Mouse (Mus musculus): ENCODE measurements around the gene Prelp.

Gene Prelp

GRCm38 (mm10) chr1:133900825-133901224 is 20.4 kb downstream of the Prelp start:
- DNase-seq (ENCODE audit: low read depth in 1 of 2, low spot score in 2 of 2) = no peak

- DNase-seq (ENCODE audit: low read depth in 1 of 2, low spot score in 2 of 2) = no peak
These were observed 22.1 kb downstream of the Prelp start for GRCm38 (mm10) chr1:133899043-133899542.

GRCm38 (mm10) chr1:133897293-133897692 is 23.9 kb downstream of the Prelp start:
- no peak for DNase-seq (ENCODE audit: low read depth in 1 of 2, low spot score in 2 of 2)

- DNase-seq (ENCODE audit: low read depth in 1 of 2, low spot score in 2 of 2) = no peak
These were observed 29.7 kb downstream of the Prelp start for GRCm38 (mm10) chr1:133891489-133891888.

- no peak for DNase-seq (ENCODE audit: low read depth in 1 of 2, low spot score in 2 of 2)
These were observed 31.1 kb downstream of the Prelp start for GRCm38 (mm10) chr1:133889949-133890598.

- no peak for DNase-seq (ENCODE audit: low read depth in 1 of 2, low spot score in 2 of 2)
These were observed 33.5 kb downstream of the Prelp start for GRCm38 (mm10) chr1:133887538-133888250.

- peak in 1 of 2 experiments; percentile 8 for DNase-seq (ENCODE audit: low read depth in 1 of 2, low spot score in 2 of 2)
These were observed 34.2 kb downstream of the Prelp start for GRCm38 (mm10) chr1:133887044-133887443.

GRCm38 (mm10) chr1:133886431-133886830 is 34.8 kb downstream of the Prelp start:
- no peak for DNase-seq (ENCODE audit: low read depth in 1 of 2, low spot score in 2 of 2)

- DNase-seq (ENCODE audit: low read depth in 1 of 2, low spot score in 2 of 2) = no peak
These were observed 35.4 kb downstream of the Prelp start for GRCm38 (mm10) chr1:133885811-133886210.

GRCm38 (mm10) chr1:133884746-133885145 is 36.5 kb downstream of the Prelp start:
- DNase-seq (ENCODE audit: low read depth in 1 of 2, low spot score in 2 of 2) = no peak

- no peak for DNase-seq (ENCODE audit: low read depth in 1 of 2, low spot score in 2 of 2)
These were observed 37.1 kb downstream of the Prelp start for GRCm38 (mm10) chr1:133884090-133884489.

- no peak for DNase-seq (ENCODE audit: low read depth in 1 of 2, low spot score in 2 of 2)
These were observed 38.7 kb downstream of the Prelp start for GRCm38 (mm10) chr1:133882283-133883217.

- DNase-seq (ENCODE audit: low read depth in 1 of 2, low spot score in 2 of 2) = no peak
These were observed 39.4 kb downstream of the Prelp start for GRCm38 (mm10) chr1:133881813-133882212.

- no peak for DNase-seq (ENCODE audit: low read depth in 1 of 2, low spot score in 2 of 2)
These were observed 42.3 kb downstream of the Prelp start for GRCm38 (mm10) chr1:133878825-133879423.

- DNase-seq (ENCODE audit: low read depth in 1 of 2, low spot score in 2 of 2) = no peak
These were observed 44.3 kb downstream of the Prelp start for GRCm38 (mm10) chr1:133876936-133877335.

- DNase-seq (ENCODE audit: low read depth in 1 of 2, low spot score in 2 of 2) = no peak
These were observed 48.0 kb downstream of the Prelp start for GRCm38 (mm10) chr1:133873086-133873813.

GRCm38 (mm10) chr1:133871241-133871640 is 50.0 kb downstream of the Prelp start:
- DNase-seq (ENCODE audit: low read depth in 1 of 2, low spot score in 2 of 2) = no peak

GRCm38 (mm10) chr1:133869221-133869620 is 52.0 kb downstream of the Prelp start:
- no peak for DNase-seq (ENCODE audit: low read depth in 1 of 2, low spot score in 2 of 2)

- DNase-seq (ENCODE audit: low read depth in 1 of 2, low spot score in 2 of 2) = no peak
These were observed 57.8 kb downstream of the Prelp start for GRCm38 (mm10) chr1:133863257-133863997.

- DNase-seq (ENCODE audit: low read depth in 1 of 2, low spot score in 2 of 2) = no peak
These were observed 60.2 kb downstream of the Prelp start for GRCm38 (mm10) chr1:133861028-133861427.
